Mouse (Mus musculus) embryonic facial prominence, embryonic 13.5 days (tissue): ENCODE measurements around the gene Gm36864. TPM values are rescaled to one million over a fixed set of nuclear protein-coding genes. Genes with fewer than 3 reads are reported as not detected.
"Not testable (repeated sequence)": the region's sequence is repeated elsewhere in the genome, so short reads cannot be mapped to it uniquely, and the experiment has no call there.

Source experiments
- ATAC-seq: fragments of 200-750 bp; cut with Nextera tagmentation; 2 replicates; pipeline ENCODE4 v1.8.0; 2017; ENCODE audit warnings: low read depth; ENCODE audit not compliant: insufficient number of reproducible peaks, insufficient read depth, low FRiP score, low TSS enrichment
- H3K27ac ChIP-seq: fragments of 300-500 bp; sonication (generic); 2 replicates; pipeline ENCODE4 v1.5.1; 2015; ENCODE audit warnings: moderate library complexity, mild to moderate bottlenecking, inconsistent platforms
- H3K27me3 ChIP-seq: fragments of 300-500 bp; sonication (generic); 2 replicates; pipeline ENCODE4 v1.6.1; 2015; ENCODE audit warnings: mild to moderate bottlenecking, inconsistent platforms
- H3K36me3 ChIP-seq: fragments of 300-500 bp; sonication (generic); 2 replicates; pipeline ENCODE4 v1.6.1; 2015; ENCODE audit warnings: mild to moderate bottlenecking, inconsistent platforms
- H3K4me1 ChIP-seq: fragments of 300-500 bp; sonication (generic); 2 replicates; pipeline ENCODE4 v1.6.1; 2015; ENCODE audit warnings: inconsistent platforms
- H3K4me2 ChIP-seq: fragments of 300-500 bp; sonication (generic); 2 replicates; pipeline ENCODE4 v1.6.1; 2015; ENCODE audit warnings: moderate library complexity, mild to moderate bottlenecking, inconsistent platforms
- H3K4me3 ChIP-seq: fragments of 300-500 bp; sonication (generic); 2 replicates; pipeline ENCODE4 v1.5.1; 2015; ENCODE audit warnings: mild to moderate bottlenecking, inconsistent platforms
- H3K9ac ChIP-seq: fragments of 300-500 bp; sonication (generic); 2 replicates; pipeline ENCODE4 v1.6.1; 2015; ENCODE audit warnings: mild to moderate bottlenecking, inconsistent platforms
- H3K9me3 ChIP-seq: fragments of 300-500 bp; sonication (generic); 2 replicates; pipeline ENCODE4 v1.6.1; 2016; ENCODE audit warnings: inconsistent platforms
- WGBS: fragments of 180-500 bp; shearing (Covaris S2); methylation state at CpG from one replicate; pipeline ENCODE4 v1.1.7; 2015; ENCODE audit warnings: mixed read lengths; 5-methylcytosine and 5-hydroxymethylcytosine counted together
- polyA plus RNA-seq: library from polyadenylated mRNA; unstranded; fragments of >200 nt; fragmentation: Nextera tagmentation; extraction: Ambion mirVana; gene quantifications from 2 replicates; pipeline ENCODE4 v1.2.1, GENCODE M21; 2015

Gm36864 gene
- polyA plus RNA-seq, result 0.21 TPM in 1 of 2 replicates, not detected in the other

DNA sequence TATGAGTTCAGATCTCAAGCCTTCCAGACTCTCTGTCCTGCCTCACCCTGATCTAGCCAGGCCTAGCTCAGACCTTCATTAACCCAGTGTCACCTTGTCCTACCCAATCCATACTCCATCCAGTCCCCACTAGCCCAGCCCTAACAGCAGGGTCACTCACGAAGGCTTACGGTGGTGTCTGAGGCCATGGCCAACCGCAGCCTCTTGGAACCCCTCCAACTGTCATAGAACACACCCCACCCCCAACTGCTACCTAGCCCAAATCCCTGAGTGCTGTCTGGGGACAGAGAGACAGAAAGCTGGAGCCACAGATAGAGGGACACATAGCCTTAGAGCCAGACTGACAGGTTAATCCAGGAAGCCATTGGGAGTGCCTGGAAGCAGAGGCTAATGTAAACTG lies at the start of gene Gm36864:
TSS of gene Gm36864 (plus strand) at position 269 of the 400 bp plus-strand sequence.
- H3K9me3 ChIP-seq, result no peaks in the 10 kb centered on the region

DNA sequence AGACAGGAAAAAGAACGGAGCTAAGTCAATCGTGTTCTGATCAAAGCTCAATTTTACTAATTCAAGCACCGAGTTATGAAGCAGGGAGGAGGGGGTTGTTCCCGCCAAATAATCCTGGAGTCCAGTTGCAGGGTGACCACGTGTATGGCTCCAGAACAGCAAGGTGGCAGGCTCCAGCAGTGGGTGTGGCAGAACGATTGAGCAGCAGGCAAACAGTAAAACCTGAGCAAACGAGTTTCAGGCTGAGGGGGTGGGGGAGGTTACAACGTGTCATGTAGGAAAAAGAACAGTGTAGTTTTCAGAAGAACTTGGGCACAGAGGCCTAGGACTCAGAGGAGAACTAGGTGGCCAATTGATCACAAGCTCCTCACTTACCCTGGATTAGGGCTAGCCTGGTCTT lies 49.5 kb upstream of the Gm36864 start:
- WGBS, result 64% methylated on average over 8 of the region's 8 CpGs
- not testable (repeated sequence) for H3K4me3 ChIP-seq, H3K9ac ChIP-seq, H3K27ac ChIP-seq, H3K4me2 ChIP-seq, ATAC-seq, H3K36me3 ChIP-seq, H3K4me1 ChIP-seq, H3K27me3 ChIP-seq, H3K9me3 ChIP-seq

More for the DNA sequence above, at the start of gene Gm36864:
- Histone ChIP-seq H3K27me3 (no peaks in the 10 kb centered on the region), H3K4me1 (no peaks in the 10 kb centered on the region), H3K4me2 (no peak within 1 kb of the TSS), H3K9ac (no peak within 1 kb of the TSS), H3K27ac (no peak within 1 kb of the TSS), H3K36me3 (no peaks in the 10 kb centered on the region), H3K4me3 (no peak within 1 kb of the TSS)
- ATAC-seq, result no peak
- 82% methylated on average over 3 of the region's 3 CpGs for WGBS

DNA sequence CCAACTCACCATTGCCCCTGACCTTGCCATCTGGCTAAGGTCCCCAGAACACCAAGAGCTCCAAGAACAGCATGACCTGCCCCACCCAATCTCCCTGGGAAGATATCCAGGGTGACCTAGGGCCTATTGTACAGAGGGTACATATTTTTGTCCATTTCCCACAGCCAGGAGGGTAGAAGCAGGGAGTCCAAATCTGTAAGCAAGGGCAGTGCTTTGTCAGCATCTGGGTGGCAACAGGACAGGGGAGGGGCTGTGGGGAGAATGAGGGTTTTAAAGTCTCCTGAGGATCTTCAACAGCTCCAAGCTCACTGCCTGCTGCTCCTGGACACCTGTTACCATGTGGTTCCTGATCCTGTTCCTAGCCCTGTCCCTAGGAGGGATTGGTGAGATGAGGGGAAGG lies 48.0 kb upstream of the Gm36864 start, which contains the start of gene Klk1b24:
TSS of gene Klk1b24 (plus strand) at position 301 of the 400 bp plus-strand sequence.
- H3K4me3 ChIP-seq, H3K9me3 ChIP-seq, H3K4me1 ChIP-seq, H3K27me3 ChIP-seq, H3K4me2 ChIP-seq, H3K27ac ChIP-seq, ATAC-seq, H3K36me3 ChIP-seq, H3K9ac ChIP-seq: not testable (repeated sequence)

DNA sequence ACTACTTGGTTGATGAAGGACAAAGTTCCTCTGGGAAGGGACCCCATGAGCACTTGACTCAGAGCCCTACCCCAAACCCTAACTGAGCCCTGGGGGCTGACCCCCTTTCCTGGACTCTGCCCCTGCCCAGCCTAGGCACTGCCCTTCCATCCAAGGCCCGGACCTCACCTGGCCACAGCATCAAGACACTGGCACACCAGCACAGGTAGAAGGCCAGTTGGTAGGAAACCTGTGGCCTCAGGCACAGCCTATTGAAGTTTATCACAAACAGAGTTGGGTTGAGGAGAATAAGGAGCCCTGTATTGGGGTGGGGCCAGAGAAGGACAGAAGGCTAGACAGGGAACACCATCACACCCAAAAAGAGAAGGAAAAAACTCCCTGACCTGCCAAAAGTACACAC lies 42.5 kb upstream of the Gm36864 start:
- not testable (repeated sequence) for H3K36me3 ChIP-seq, H3K9ac ChIP-seq, H3K4me3 ChIP-seq, H3K27me3 ChIP-seq, ATAC-seq, H3K4me2 ChIP-seq, H3K9me3 ChIP-seq, H3K4me1 ChIP-seq, H3K27ac ChIP-seq
- 89% methylated on average over 1 of the region's 1 CpGs for WGBS

DNA sequence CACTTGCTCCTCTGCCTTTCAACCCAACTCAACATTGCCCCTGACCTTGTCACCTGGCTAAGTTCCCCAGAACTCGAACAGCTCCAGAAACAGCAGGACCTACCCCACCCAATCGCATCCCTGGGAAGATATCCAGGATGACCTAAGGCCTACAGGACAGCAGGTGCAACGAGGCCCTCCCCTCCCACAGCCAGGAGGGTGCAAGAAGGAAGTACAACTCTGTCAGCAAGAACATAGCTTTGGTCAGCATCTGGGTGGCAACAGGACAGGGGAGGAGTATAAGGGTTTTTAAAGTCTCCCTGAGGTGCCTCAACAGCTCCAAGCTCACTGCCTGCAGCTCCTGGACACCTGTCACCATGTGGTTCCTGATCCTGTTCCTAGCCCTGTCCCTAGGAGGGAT lies 38.1 kb upstream of the Gm36864 start, which contains the start of gene Klk1b3:
TSS of gene Klk1b3 (plus strand) at position 301 of the 400 bp plus-strand sequence.
- Histone ChIP-seq H3K9ac (no peak within 1 kb of the TSS), H3K27me3 (no peaks in the 10 kb centered on the region), H3K9me3 (no peaks in the 10 kb centered on the region), H3K4me1 (no peaks in the 10 kb centered on the region), H3K4me3 (no peak within 1 kb of the TSS), H3K4me2 (no peak within 1 kb of the TSS), H3K36me3 (no peaks in the 10 kb centered on the region), H3K27ac (no peak within 1 kb of the TSS)
- WGBS, result 63% methylated on average over 3 of the region's 3 CpGs
- ATAC-seq, result no peak

DNA sequence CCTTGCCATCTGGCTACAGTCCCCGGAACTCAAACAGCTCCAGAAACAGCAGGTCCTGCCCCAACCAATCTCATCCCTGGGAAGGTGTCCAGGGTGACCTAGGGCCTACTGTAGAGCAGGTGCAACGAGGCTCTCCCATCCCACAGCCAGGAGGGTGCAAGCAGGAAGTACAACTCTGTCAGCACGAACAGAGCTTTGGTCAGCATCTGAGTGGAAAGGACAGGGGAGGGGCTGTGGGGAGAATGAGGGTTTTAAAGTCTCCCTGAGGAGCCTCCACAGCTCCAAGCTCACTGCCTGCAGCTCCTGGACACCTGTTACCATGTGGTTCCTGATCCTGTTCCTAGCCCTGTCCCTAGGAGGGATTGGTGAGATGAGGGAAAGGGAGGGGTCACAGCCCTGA lies 28.8 kb upstream of the Gm36864 start, which contains the start of gene Klk1b4:
TSS of gene Klk1b4 (plus strand) at position 301 of the 400 bp plus-strand sequence.
- 55% methylated on average over 3 of the region's 3 CpGs for WGBS
- not testable (repeated sequence) for ATAC-seq, H3K27ac ChIP-seq, H3K4me3 ChIP-seq, H3K36me3 ChIP-seq, H3K4me2 ChIP-seq, H3K9ac ChIP-seq, H3K27me3 ChIP-seq, H3K4me1 ChIP-seq, H3K9me3 ChIP-seq

DNA sequence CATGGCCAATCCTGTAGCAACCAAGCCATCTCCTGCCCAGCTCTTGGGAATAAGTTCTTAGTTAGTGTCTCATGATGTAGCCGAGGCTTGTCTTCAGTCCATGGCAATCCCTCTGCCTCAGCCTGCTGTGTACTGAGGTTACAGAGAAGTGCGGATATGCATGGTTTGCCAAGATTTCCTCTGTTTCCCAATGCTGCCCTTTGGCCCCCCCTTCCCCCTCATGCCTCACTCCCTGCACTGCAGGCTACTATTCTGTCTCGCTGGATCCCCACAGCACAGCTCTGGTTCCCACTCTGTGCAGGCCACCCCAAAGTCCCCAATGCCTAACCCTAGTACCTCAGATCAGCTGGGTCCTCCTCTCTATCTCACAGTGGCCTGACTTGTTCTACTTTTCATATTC lies 27.7 kb upstream of the Gm36864 start:
- 85% methylated on average over 3 of the region's 3 CpGs for WGBS
- no peak for ATAC-seq
- no peak overlapping the region for H3K4me2 ChIP-seq

DNA sequence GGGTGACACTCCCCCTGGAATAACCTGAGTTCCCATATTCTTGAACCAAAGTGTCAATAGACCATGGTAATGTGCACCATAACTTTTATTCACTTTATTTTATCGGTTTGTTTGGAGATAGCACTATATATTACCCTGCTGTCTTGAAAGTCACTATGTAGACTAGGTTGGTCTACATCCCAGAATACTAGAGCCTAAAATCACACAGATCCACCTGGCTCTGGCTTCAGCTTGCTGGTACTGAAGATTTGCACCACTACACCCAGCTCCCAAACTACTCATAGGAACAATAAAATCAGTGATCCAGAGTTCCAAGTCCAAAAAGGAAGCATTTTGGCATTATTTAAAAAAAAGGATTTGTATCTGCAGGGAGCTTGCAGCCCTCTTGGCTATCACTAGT lies 20.3 kb upstream of the Gm36864 start, which contains the start of gene Klk1b5:
TSS of gene Klk1b5 (plus strand) at position 301 of the 400 bp plus-strand sequence.
- no peak within 1 kb of the TSS for H3K9ac ChIP-seq
- no peak within 1 kb of the TSS for H3K27ac ChIP-seq
- no peak within 1 kb of the TSS for H3K4me3 ChIP-seq
- WGBS, result 77% methylated on average over 1 of the region's 1 CpGs
- H3K36me3 ChIP-seq, result no peaks in the 10 kb centered on the region
- no peaks in the 10 kb centered on the region for H3K9me3 ChIP-seq
- no peak for ATAC-seq
- no peaks in the 10 kb centered on the region for H3K27me3 ChIP-seq
- no peaks in the 10 kb centered on the region for H3K4me1 ChIP-seq
- H3K4me2 ChIP-seq, result no peak within 1 kb of the TSS

More for the DNA sequence above, 27.7 kb upstream of the Gm36864 start:
- no peaks in the 10 kb centered on the region for H3K27me3 ChIP-seq
- no peaks in the 10 kb centered on the region for H3K9me3 ChIP-seq
- H3K36me3 ChIP-seq, result no peaks in the 10 kb centered on the region
- no peaks in the 10 kb centered on the region for H3K4me1 ChIP-seq
- no peak overlapping the region for H3K4me3 ChIP-seq
- H3K27ac ChIP-seq, result no peak overlapping the region
- no peak overlapping the region for H3K9ac ChIP-seq

DNA sequence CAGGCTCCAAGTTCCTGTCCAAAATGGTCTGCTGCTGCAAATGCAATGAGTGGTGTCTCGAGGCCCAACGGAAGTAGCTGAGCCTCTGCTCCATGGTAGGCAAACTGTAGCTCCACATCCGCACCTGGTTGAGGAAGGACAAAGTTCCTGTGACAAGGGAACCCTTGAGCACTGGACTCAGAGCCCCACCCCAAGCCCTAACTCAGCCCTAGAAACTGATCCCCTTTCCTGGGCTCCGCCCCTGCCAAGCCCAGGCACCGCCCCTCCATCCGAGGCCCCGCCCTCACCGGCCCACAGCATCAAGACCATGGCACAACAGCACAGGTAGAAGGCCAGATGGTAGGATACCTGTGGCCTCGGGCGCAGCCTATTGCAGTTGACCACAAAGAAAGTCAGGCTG lies 14.4 kb upstream of the Gm36864 start:
- H3K9me3 ChIP-seq, H3K4me1 ChIP-seq, H3K9ac ChIP-seq, H3K4me3 ChIP-seq, H3K4me2 ChIP-seq, ATAC-seq, H3K36me3 ChIP-seq, H3K27ac ChIP-seq, H3K27me3 ChIP-seq: not testable (repeated sequence)
- 66% methylated on average over 9 of the region's 10 CpGs for WGBS

DNA sequence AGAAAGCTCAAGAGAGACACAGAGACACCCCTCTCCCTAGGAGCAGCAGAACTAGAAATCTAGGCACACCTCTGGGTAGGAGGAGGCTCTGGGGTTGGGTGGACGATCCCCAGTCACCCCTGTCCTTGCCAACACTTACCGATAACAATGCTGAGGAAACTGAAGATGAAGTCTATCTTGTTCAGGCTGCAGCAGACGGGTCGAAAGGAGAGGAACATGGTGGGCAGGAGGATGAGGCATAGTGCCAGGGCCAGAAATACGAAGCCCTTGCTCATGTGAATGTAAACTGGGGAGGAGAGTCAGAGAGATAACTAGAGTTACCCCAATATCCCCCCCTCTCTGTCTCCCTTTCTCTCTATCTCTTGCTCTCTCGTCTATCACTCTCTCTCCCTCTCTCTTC lies 13.6 kb upstream of the Gm36864 start:
- not testable (repeated sequence) for H3K27me3 ChIP-seq, H3K9ac ChIP-seq, ATAC-seq

DNA sequence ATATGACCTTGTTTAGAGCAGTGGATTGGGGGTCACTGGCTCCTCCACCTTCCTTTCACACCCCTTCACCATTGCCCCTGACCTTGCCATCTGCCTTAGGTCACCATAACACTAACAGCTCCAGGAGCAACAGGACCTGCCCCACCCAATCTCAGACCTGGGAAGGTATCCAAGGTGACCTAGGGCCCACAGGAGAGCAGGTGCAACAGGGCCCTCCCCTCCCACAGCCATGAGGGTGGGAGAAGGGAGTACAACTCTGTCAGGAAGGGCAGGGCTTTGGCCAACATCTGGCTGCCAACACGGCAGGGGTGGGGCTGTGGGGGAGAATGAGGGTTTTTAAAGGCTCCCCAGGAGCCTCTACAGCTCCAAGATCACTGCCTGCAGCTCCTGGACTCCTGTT lies 10.9 kb upstream of the Gm36864 start, which contains the start of gene Klk1:
TSS of gene Klk1 (plus strand) at position 285 of the 400 bp plus-strand sequence.
- no peak within 1 kb of the TSS for H3K4me3 ChIP-seq
- H3K27me3 ChIP-seq, result no peaks in the 10 kb centered on the region
- H3K27ac ChIP-seq, result no peak within 1 kb of the TSS
- no peaks in the 10 kb centered on the region for H3K36me3 ChIP-seq
- H3K9me3 ChIP-seq, result no peaks in the 10 kb centered on the region
- H3K9ac ChIP-seq, result no peak within 1 kb of the TSS
- 22% methylated on average over 1 of the region's 1 CpGs for WGBS
- H3K4me1 ChIP-seq, result no peaks in the 10 kb centered on the region
- no peak for ATAC-seq
- no peak within 1 kb of the TSS for H3K4me2 ChIP-seq

More for the DNA sequence above, 13.6 kb upstream of the Gm36864 start:
- H3K36me3 ChIP-seq, H3K4me1 ChIP-seq, H3K4me3 ChIP-seq, H3K27ac ChIP-seq, H3K9me3 ChIP-seq, H3K4me2 ChIP-seq: not testable (repeated sequence)
- 84% methylated on average over 6 of the region's 6 CpGs for WGBS

DNA sequence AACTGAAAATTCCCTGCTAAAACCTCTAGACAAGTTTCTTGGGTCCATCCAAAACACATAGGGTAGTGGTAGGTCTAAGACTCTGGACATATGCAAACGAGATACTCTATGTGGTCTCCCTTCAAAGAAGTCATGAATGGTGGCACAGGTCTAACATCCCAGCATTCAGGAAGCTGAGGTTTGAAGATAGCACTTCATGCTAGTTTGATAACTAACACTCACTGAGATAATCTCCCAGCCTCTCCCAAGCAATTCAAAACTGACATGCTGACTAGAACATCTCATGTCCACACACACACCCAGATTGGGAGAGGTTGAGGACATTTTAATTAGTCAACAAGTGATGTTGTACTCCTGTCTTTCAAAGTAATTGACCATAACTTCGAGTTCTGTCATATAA lies 3.9 kb downstream of the Gm36864 start:
- 42% methylated on average over 2 of the region's 2 CpGs for WGBS

More for the DNA sequence above, 3.9 kb downstream of the Gm36864 start:
- Histone ChIP-seq H3K27ac (no peak overlapping the region), H3K36me3 (no peaks in the 10 kb centered on the region), H3K4me3 (no peak overlapping the region), H3K9ac (no peak overlapping the region), H3K9me3 (no peaks in the 10 kb centered on the region), H3K4me1 (no peaks in the 10 kb centered on the region), H3K4me2 (no peak overlapping the region), H3K27me3 (no peaks in the 10 kb centered on the region)
- ATAC-seq, result no peak
